Mouse (Mus musculus): Measurements from ENCODE around the gene Cntnap2.

The Cntnap2 gene

DNA sequence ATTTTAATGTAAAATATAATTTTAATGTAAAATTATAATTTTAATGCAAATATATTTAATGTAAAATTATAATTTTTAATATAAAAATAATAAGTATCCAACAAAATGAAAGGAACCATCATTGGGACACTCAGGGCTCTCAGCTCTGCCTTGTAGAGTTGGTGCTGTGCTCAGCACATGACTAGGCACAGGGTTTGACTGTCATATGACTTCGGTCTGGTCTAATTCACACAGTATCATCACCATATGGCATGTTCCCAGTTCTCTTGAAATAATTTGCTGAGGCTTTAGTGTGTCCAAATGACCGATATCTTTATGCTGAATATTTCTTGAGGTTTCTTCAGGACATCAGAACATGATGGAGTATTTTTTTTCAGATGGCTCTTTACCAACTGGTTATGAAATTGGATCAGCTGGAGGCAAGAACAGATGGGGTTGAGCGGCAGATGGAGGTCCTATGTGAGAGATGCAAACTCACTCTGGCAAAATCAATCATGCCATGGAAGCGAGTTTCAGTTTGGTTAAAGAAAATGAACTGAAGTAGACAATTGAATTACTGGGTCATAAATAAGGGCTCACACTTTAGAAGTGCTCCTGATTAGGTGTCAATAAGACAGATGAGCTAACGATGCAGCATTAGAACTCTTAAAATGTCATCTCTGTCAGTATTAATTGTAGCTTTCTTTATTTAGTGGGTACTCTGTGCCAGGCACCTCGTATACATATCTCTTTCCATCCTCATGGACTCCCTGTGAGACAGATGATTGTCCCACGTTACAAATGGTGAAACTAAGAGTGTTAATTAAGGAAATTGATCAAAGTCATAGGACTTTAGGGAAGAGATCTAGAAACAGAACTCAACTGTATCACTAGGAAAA is 1645.4 kb downstream of the Cntnap2 start:
- DNase-seq = no peak

DNA sequence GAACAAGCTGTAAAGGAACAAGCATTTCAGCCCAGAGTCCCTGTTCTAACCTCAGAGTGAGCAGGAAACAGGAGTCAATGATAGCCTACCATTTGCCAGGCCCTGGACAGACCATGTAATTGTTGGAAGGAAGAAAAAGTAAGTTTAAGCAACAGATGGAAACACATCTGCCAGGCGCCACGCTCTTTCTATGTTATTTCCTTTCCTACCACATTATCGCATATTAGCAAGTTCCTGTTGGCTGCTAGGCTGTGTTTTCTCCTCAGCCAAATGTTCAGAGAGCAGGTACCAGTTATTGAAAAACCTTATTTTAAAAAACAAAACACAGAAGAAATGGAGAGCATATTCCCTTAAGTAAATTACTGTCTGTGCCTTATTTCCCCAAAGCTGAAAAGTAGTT is 1646.8 kb downstream of the Cntnap2 start:
- no peak for DNase-seq

DNA sequence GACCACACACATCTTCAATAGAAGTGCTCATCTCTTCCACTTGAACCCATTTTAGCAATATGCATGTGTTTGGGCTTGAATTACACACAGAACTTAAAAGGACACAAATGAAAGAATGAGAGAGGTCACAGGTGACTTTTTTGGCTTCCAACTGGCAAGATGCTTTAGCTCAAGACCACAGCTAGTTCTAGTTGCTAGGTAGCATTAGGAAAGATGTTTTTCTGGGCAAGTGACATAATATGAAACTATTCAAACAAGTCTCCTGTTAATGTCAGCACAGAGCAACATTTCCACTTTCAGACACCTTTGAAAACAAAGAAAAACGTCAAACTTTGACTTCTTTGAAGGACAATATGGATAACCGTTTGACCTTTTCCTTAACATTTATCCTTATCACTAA is 1657.4 kb downstream of the Cntnap2 start:
- DNase-seq = no peak

DNA sequence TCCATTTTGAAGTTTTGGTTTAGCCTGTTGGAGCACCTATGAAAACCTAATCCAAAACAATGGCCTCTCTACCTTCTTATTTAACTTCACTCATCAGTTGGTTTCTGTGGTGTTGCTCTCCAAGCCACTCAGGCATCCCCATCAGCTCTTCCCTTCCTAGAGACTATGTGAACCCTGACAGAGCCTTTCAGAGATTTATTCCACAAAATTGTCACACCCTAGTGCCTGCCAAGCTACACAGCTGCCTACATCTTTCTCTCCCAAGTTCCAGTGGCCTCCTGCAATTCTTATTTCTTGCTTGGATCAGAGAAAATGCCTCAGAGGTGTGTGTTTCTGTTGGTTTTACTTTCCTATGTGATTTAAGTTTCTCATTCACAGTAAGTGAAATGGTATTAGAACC is 1674.6 kb downstream of the Cntnap2 start:
- DNase-seq = no peak

DNA sequence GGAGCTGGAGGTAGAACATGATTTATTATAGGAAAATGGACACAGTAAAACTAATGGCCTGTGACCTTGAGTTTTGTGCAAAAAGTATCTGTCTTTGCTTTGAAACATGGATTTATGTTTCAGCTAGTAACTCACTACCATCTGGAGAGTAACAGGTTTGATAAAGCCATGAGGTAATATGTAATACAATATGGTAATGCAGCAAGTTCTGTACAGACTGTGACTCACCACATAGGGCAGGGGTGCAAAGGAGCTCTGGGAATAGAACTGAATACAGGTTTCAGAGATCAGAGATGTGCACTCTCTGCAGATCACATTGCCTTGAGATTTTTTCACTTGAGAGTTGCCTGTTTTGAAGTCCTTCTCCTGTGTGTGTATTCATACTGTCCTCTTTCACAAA is 1689.3 kb downstream of the Cntnap2 start:
- DNase-seq = no peak

DNA sequence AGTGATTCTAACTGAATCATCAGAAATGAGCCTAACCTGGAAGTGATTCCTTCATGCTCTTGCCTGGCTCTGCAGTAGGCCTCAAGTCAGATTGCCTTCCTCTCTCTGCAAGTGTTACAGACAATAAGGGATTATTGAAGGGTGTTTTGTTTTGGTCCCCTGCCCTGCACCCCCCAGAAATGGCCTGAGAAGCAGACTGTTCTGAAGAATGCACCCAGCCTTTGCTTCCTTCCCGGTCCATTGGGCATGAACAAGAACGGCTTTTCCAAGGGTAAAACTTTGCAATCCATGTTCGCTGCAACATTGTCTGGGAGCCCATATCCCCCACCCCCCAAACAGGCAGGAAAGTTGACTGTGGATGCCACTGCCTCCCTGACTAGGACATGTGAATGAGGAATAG is 1704.3 kb downstream of the Cntnap2 start:
- no peak for DNase-seq

DNA sequence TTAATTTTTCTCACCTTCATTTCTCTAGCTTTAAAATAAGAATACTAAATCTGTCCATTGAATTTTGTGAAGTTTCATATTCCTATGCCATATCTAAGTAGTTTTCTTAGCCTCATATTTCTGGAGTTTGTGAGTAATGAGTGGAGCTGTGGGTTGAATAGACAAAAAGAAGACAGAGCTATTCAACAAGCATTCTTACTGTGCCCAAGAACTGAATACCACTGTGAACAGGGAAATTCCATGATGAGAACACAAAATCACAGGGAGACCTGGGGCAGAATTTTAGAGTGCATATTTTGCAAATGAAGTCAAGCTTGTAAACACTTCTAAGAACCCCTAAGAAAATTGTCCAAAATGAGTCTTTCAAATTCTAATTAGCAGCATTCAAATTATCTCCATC is 1715.4 kb downstream of the Cntnap2 start:
- no peak for DNase-seq

DNA sequence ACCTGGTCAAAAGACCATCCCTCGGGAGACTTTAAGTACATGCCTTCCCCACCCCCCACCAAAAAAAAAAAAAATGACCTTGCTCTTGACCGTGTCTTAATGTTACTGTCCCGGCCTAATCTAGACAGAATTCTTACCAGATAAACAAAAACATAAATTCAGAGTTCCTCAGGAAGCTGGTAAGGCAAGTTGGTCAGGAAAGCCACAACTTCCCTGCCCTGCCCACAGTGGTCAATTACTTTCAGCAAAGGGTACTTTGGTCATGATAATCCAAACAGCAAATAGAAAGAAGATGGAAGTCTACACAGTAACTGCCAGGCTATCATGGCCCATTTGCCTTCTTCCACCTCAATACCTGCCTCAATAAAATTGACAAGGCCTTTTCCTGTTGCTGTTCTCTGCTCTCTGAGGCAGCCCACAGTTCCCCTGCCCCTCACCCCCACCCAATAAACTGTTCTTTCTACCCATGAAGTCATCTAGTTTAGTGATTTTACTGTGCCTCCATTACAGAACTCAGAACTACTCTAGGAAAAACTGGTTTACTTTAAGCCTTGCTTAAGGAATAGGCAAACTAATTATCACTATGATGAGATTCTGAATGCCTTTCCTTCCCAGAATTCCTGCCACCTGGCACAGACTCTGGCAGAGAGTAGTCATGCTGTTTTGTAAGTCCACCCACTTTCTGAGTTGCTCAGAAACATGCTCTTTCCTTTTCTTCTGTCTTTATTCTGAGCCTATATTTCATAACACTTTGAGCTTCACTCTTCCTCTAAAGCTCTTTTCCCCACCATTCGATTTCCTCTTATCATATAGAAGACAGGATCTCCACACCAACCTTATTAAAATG is 1743.3 kb downstream of the Cntnap2 start:
- no peak for DNase-seq

DNA sequence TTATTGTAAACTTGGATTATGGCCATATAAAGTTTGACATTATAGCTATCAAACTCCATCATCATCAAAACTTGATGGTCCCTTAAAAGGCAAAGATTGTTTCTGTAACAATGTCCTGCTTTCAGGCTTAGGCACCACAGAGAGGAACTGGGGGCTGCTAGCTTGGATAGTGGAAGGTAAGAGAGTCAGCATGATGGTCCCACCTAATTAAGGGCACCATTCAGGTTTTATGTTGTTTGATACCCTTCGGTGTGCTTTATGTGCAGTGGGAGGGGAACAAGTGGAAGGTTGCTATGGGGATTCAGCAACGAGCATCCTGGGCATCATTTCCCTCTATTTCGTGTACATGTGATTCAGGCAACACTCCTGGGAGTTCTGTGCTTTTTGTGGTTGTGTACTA is 1797.5 kb downstream of the Cntnap2 start:
- no peak for DNase-seq

DNA sequence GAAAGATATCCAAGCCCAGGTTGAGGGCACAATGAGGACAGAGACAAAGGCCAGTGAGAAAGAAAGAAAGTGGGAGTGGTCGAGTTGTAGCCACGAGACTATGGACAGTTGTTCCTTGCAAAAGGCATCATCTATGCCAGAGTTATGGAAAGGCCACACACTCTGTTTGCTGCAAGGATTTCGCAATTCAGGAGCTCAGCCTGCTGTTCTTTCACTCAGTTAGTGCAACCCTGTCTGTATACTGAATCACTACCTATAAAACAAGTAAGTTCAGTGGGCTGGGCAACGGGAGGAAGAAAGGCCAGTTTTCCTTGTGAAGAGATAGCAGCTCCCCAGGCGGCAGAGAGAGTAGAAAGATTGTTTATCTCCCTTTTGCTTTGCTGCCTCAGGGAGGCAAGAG is 1801.9 kb downstream of the Cntnap2 start:
- no peak for DNase-seq

DNA sequence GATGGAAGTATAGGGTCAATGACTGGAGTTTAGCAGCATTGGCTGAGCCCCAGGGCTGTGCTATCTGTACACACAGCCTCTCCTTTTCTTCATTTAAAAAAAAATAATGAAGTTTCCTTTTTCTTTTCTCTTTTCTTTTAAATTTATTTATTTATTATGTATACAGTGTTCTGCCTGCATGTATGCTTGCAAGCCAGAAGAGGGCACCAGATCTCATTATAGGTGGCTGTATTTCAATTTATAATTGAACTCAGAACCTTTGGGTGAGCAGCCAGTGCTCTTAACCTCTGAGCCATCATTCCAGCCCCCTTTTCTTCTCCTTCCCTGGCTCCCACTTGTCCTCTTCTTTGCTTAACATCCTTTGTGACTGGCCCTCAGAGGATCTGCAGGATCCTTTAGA is 1807.2 kb downstream of the Cntnap2 start:
- DNase-seq = no peak

DNA sequence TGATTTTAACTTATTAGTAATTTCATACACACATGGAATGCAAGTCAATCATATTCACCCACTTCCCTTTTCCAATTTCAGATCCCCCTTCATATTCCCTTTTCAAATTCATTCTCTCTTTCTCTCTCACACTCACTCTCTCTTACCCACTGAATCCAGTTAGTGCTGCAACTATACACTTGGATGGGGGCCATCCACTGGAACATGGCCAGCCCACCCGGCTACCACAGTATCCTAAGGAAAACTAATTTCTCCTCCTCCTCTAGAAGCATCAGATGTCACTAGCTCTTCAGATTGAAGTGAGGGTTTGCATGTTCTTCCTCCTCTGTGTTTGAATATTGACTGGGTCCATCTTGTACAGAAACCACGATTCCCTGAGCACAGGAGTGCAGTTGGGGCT is 1827.1 kb downstream of the Cntnap2 start:
- DNase-seq = no peak

DNA sequence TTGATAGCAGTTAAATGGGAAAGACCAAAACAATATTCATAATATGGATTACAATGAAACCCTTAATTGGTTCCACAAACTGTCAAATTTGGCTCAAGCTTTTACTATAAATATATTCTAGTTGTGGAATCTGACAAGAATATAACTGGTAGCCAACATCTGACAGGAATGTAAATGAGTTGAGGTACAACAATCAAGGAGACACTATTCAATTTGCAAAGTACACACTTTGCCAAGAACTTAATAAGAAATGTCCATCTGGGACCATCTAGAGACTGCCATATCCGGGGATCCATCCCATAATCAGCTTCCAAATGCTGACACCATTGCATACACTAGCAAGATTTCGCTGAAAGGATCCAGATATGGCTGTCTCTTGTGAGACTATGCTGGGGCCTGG is 1850.0 kb downstream of the Cntnap2 start:
- DNase-seq = no peak

DNA sequence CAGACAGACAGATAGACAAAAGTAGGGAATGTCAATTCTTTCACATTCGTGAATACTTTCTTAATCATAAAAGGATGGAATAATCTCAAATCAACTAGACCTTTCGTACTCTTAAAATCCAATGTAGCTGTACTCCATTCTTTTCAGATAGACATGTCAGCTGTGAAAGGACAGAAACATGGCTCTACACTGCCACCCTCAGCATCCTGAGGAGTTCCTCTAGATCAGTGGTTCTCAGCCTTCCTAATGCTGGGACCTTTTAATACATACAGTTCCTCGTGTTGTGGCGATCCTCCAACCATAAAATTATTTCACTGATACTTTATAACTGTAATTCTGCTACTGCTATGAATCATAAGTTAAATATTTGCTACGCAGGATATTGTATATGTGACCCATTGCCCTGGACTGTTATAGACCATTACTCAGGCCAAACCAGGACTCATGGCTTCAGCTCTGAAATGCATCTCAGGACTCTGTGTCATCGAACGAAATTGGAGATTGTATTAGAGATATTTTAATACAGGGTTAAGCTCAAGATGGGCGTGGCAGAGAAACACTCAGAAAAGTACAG is 1859.6 kb downstream of the Cntnap2 start:
- no peak for DNase-seq

DNA sequence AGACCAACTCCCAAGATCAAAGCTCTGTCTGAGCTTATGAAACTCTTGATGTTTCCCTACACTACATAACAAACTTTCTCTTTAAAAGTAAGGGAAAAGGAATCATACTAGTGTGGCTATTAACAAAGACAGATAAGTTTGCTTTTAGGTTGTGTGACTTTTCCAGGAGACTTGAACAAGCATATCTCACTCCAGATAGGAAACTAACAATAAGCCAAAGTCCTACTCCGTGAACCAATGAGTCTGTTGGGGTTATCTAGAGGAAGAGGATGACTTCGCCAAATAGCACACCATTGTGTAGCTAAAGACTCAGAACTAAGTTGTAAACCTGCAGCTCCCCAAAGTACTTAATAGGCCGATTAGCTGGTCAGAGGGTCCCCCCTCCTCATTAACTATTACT is 1860.8 kb downstream of the Cntnap2 start:
- no peak for DNase-seq

DNA sequence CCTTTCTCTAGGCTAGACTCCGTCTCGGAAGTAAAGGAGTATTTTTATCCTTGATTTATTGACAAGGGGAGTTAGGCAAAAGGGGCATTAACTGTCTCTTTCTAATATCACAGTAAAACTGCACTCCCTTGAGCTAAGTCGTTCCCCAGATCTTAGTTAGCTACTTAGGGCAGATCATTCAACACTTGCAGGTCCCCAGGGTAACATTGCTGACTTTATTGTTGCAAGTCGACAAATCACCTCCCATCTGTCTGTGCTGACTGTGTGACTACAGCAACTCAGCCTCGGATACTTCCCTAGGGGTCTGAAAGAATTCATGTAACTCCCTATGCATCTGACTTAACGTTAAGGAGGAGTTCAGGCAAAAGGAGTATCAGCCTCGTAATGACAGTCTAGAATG is 1865.6 kb downstream of the Cntnap2 start:
- DNase-seq = no peak

DNA sequence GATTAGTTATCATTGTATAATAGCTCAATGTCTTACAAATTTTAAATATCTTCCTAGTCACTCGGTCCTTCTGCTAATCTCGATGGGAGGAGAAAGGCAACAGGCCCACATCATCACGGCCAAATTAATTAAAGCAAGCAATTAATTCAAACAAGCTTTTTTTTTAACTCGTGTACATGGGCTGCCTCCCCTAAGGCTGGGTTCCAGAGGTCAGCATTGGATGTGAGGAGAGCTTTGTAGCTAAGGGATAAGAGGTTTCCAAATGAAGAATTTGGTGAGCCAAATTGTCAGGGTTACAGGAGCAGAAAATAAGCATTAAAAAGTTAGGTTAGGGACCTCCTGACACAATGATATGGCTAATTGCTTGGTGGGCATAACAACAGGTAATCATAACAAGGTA is 1886.5 kb downstream of the Cntnap2 start:
- no peak for DNase-seq

DNA sequence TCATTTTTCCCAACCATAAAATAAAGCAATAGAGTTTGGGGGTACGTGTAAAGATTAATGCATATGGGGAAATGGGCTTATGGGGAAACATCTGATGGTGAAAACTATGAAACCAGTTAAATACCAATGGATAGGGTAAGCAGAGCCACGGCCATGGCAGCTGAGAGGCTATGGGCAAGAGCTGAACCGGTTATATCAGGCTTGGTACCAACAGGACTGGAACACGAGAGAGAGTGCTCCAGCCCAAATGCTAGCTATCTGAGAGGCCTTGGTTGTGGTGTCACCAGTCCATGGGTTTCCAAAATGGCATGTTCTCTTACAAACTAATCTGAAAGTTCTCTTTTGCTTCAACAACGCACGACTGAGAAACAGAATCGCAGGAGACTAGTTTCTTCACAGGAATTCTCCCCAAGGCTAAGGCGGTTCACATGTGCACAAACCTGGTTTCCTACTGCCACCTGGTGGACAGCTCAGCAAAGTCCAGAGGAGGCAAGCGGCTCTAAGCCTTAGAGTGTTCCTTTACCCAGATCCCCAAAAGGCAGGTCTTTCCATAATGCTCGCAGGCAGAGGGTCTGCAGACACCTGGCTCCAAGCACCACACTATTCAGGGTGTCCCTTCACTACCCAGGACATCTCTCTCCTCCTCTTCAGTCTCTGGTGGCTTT is 1902.0 kb downstream of the Cntnap2 start:
- DNase-seq = peak; percentile 70

DNA sequence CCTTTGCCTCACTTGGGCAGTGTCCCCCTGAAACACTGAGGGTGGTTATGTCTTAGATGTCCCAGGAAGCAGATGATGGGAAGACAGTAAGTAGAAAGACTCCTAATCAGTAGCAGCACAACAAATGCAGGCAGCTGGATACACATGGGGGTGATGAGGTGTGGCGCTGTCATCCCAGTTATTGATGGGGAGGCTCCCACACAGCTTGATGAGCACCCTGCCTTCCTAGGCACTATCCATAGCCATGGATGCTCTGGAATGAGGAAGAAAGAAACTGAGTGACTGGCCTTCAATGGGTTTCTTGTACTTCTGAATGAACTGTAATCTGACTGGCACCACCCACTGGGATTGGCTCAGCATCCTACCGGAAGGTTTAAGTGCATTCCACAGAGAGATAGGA is 1904.1 kb downstream of the Cntnap2 start:
- no peak for DNase-seq

DNA sequence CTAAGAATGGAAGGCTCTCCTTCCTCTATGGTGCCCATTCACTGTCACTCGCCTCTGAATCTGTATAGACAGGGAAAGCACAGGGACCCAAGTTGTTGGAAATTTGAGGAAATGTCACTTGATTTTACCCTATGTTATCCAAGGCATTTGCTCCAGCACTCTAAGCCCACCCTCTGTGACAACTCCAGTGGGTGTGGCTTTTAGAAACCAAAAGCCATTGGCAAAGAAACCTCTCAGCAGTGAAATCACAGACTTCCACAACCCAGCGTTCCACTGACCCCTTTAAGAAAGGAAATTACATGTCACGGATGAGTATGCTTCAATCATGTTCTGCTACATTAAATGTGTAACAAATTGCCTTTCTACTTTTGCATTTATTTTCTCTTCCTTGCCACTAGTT is 1904.5 kb downstream of the Cntnap2 start:
- DNase-seq = no peak

DNA sequence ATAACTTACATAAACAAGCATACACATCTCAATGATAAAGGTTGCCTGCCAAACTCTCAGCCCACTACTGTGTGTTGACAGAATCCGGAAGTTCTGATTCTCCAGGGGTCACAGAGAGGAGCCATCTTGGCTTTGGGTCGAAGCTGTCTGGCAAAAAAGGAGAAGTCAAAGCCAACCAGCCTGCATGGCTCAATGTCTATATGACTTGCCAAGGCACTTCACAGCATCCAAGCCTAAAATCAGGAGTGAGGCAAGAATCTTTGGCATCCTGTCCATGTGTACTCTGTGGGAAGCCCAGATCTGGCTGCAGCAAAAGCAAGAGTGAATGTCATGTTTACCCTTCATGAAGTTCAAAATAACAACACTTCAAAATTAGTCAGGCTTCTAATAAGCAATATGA is 1913.5 kb downstream of the Cntnap2 start:
- DNase-seq = peak; percentile 45

DNA sequence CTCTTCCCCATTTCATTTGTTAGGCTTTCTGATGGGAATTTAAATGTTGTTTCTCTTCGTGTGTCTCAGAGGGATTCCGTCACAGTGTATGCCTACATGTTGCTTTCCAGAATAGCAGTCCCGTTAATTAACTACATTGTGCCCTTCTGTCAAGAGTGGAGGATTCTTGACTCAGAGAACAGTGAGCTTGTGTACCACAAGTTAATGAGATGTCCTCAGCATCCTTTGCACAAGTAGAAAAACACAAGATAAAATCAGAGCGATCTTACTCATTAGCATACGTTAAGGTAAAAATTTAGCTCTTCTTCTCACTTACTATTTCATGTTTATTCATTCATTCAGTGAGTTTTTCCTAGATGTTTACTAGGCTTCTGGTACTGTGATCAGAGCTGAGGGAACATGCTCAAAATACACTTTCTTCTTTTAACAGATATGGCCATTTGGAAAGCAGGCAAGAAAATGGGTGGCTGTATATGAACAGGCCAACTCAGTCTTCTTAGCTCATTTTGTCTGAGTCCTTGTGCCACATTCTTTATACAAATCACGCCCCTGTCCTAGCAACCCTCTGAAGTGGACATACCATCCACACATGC is 1936.9 kb downstream of the Cntnap2 start:
- DNase-seq = no peak

DNA sequence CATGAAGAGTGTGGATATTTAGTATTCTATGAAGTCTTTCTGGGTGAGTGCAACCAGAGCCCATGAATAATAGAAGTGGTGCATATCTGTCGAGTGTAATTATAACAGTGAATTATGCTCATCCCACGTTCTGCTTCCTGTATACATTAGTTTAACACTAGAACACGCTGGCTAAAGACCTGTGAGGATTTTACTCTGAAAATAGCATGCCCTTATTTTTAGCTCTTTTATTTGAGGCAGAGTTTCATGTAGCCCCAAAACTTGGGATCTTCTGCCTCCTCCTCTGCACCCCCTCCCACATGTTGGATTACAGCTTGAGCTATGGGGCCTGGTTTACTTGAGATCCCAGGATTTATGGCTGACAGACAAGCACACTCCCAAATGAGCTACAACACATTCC is 1945.3 kb downstream of the Cntnap2 start:
- no peak for DNase-seq
